Mouse (Mus musculus) CD4-positive, CD25-positive, alpha-beta regulatory T cell, adult 2 months (primary cell): ENCODE results near the gene Gm17482.

ENCODE experiments used
- DNase-seq: peaks from one replicate; pipeline ENCODE4 v3.0.0-alpha.2; 2012; ENCODE audit warnings: low read depth, low spot score

The Gm17482 gene

GRCm38 (mm10) chr6:115245500-115246058 is 18.4 kb downstream of the Gm17482 start:
- no peak for DNase-seq

- DNase-seq: no peak
These were observed 24.4 kb downstream of the Gm17482 start for GRCm38 (mm10) chr6:115251531-115251985.

GRCm38 (mm10) chr6:115252099-115252873 is 25.1 kb downstream of the Gm17482 start, which contains the start of gene Timp4:
Gene Timp4, minus strand, starts transcription at chr6:115252205.
- DNase-seq: no peak

GRCm38 (mm10) chr6:115255171-115255570 is 28.0 kb downstream of the Gm17482 start:
- DNase-seq: no peak

GRCm38 (mm10) chr6:115260507-115260906 is 33.4 kb downstream of the Gm17482 start:
- no peak for DNase-seq

- DNase-seq: no peak
These were observed 39.6 kb downstream of the Gm17482 start for GRCm38 (mm10) chr6:115266791-115267190.

GRCm38 (mm10) chr6:115267916-115268315 is 40.8 kb downstream of the Gm17482 start:
- peak; percentile 46 for DNase-seq

GRCm38 (mm10) chr6:115268551-115269385 is 41.6 kb downstream of the Gm17482 start:
- no peak for DNase-seq

GRCm38 (mm10) chr6:115269561-115269960 is 42.4 kb downstream of the Gm17482 start:
- DNase-seq: no peak

GRCm38 (mm10) chr6:115270085-115270484 is 42.9 kb downstream of the Gm17482 start:
- DNase-seq: no peak

GRCm38 (mm10) chr6:115271326-115271725 is 44.2 kb downstream of the Gm17482 start:
- no peak for DNase-seq

GRCm38 (mm10) chr6:115271866-115272271 is 44.7 kb downstream of the Gm17482 start:
- DNase-seq: no peak

GRCm38 (mm10) chr6:115273346-115273745 is 46.2 kb downstream of the Gm17482 start:
- no peak for DNase-seq

- no peak for DNase-seq
These were observed 47.6 kb downstream of the Gm17482 start for GRCm38 (mm10) chr6:115274705-115275104.

GRCm38 (mm10) chr6:115275116-115275815 is 48.1 kb downstream of the Gm17482 start:
- no peak for DNase-seq

GRCm38 (mm10) chr6:115278086-115278485 is 50.9 kb downstream of the Gm17482 start:
- no peak for DNase-seq

- no peak for DNase-seq
These were observed 52.5 kb downstream of the Gm17482 start for GRCm38 (mm10) chr6:115279639-115280038.

- no peak for DNase-seq
These were observed 57.0 kb downstream of the Gm17482 start for GRCm38 (mm10) chr6:115284153-115284552.

GRCm38 (mm10) chr6:115286441-115286840 is 59.3 kb downstream of the Gm17482 start:
- no peak for DNase-seq

GRCm38 (mm10) chr6:115288223-115288622 is 61.1 kb downstream of the Gm17482 start:
- no peak for DNase-seq

GRCm38 (mm10) chr6:115290561-115290960 is 63.4 kb downstream of the Gm17482 start:
- DNase-seq: no peak

- DNase-seq: no peak
These were observed 63.9 kb downstream of the Gm17482 start for GRCm38 (mm10) chr6:115291068-115291467.
